Mouse (Mus musculus) hindbrain, embryonic 12.5 days (tissue): Measurements from ENCODE around the gene Smim27. TPM values are rescaled to one million over a fixed set of nuclear protein-coding genes. Genes with fewer than 3 reads are reported as not detected.

Experiments used
- ATAC-seq: fragments of 200-750 bp; cut with Nextera tagmentation; 2 replicates; pipeline ENCODE4 v1.8.0; 2017; ENCODE audit warnings: moderate TSS enrichment; ENCODE audit not compliant: low FRiP score
- H3K27ac ChIP-seq: fragments of 300-500 bp; sonication (generic); 2 replicates; pipeline ENCODE4 v1.5.1; 2016; ENCODE audit warnings: mild to moderate bottlenecking
- H3K27me3 ChIP-seq: fragments of 300-500 bp; sonication (generic); 2 replicates; pipeline ENCODE4 v1.6.1; 2016; ENCODE audit warnings: mild to moderate bottlenecking
- H3K36me3 ChIP-seq: fragments of 300-500 bp; sonication (generic); 2 replicates; pipeline ENCODE4 v1.6.1; 2016; ENCODE audit warnings: mild to moderate bottlenecking
- H3K4me1 ChIP-seq: fragments of 300-500 bp; sonication (generic); 2 replicates; pipeline ENCODE4 v1.6.1; 2016
- H3K4me2 ChIP-seq: fragments of 300-500 bp; sonication (generic); replicated peaks from 2 replicates; pipeline ENCODE4 v1.6.1; 2016; ENCODE audit warnings: mild to moderate bottlenecking
- H3K4me3 ChIP-seq: fragments of 300-500 bp; sonication (generic); 2 replicates; pipeline ENCODE4 v1.5.1; 2016; ENCODE audit warnings: mild to moderate bottlenecking
- H3K9ac ChIP-seq: fragments of 300-500 bp; sonication (generic); 2 replicates; pipeline ENCODE4 v1.6.1; 2016; ENCODE audit warnings: mild to moderate bottlenecking, moderate library complexity
- H3K9me3 ChIP-seq: fragments of 300-500 bp; sonication (generic); replicated peaks from 2 replicates; pipeline ENCODE4 v1.6.1; 2016; ENCODE audit warnings: mild to moderate bottlenecking
- WGBS: fragments of 180-500 bp; shearing (Covaris S2); methylation state at CpG from one replicate; pipeline ENCODE4 v1.1.7; 2016; 5-methylcytosine and 5-hydroxymethylcytosine counted together
- polyA plus RNA-seq: library from polyadenylated mRNA; unstranded; fragments of >200 nt; fragmentation: Nextera tagmentation; extraction: Ambion mirVana; gene quantifications from 2 replicates; pipeline ENCODE4 v1.2.1, GENCODE M21; 2016

The Smim27 gene
- 23.6 TPM in 2 replicates for polyA plus RNA-seq

- Histone ChIP-seq H3K4me1 (peaks cover 18% of the 10 kb centered on the region), H3K9me3 (no peaks in the 10 kb centered on the region), H3K4me2 (peak within 1 kb of the TSS; percentile 82), H3K9ac (peak within 1 kb of the TSS; percentile 82), H3K27me3 (no peaks in the 10 kb centered on the region), H3K36me3 (peaks cover 18% of the 10 kb centered on the region), H3K4me3 (peak within 1 kb of the TSS; percentile 79), H3K27ac (peak within 1 kb of the TSS; percentile 94)
- 0% methylated on average over 38 of the region's 38 CpGs for WGBS
- peak; percentile 95 for ATAC-seq
These were observed at the start of gene Smim27, which contains the start of gene Topors for GRCm38 (mm10) chr4:40269430-40270032. Gene Smim27, plus strand, starts transcription at chr4:40269579. Gene Topors, minus strand, starts transcription at chr4:40269850.

- 18% methylated on average over 12 of the region's 12 CpGs for WGBS
- no peak for ATAC-seq
- H3K4me1 ChIP-seq: 0 out of 2 replicates have a peak, but pooled peaks cover 5% of the 10 kb centered on the region
- no peak overlapping the region for H3K9ac ChIP-seq
- H3K27me3 ChIP-seq: peaks cover 2% of the 10 kb centered on the region; the same call in 1 of the 2 replicates
- H3K27ac ChIP-seq: no peak overlapping the region
- no peaks in the 10 kb centered on the region for H3K9me3 ChIP-seq
- H3K36me3 ChIP-seq: no peaks in the 10 kb centered on the region
- H3K4me2 ChIP-seq: peak overlapping the region; percentile 19; the same call in 1 of the 2 replicates
- no peak overlapping the region for H3K4me3 ChIP-seq
These were observed 48.9 kb upstream of the Smim27 start for GRCm38 (mm10) chr4:40220437-40220836.

GRCm38 (mm10) chr4:40221004-40221760 lies 48.2 kb upstream of the Smim27 start:
- H3K4me2 ChIP-seq: peak overlapping the region; percentile 19; the same call in 1 of the 2 replicates
- no peak for ATAC-seq

GRCm38 (mm10) chr4:40221876-40222585 lies 47.3 kb upstream of the Smim27 start:
- H3K4me2 ChIP-seq: no peak overlapping the region
- H3K27me3 ChIP-seq: peaks cover 2% of the 10 kb centered on the region; the same call in 1 of the 2 replicates
- no peaks in the 10 kb centered on the region for H3K9me3 ChIP-seq
- WGBS: 43% methylated on average over 21 of the region's 21 CpGs
- H3K27ac ChIP-seq: no peak overlapping the region
- no peak overlapping the region for H3K9ac ChIP-seq
- 0 out of 2 replicates have a peak, but pooled peaks cover 5% of the 10 kb centered on the region for H3K4me1 ChIP-seq
- H3K36me3 ChIP-seq: no peaks in the 10 kb centered on the region
- ATAC-seq: no peak
- H3K4me3 ChIP-seq: no peak overlapping the region

More at GRCm38 (mm10) chr4:40221004-40221760, 48.2 kb upstream of the Smim27 start:
- H3K9me3 ChIP-seq: no peaks in the 10 kb centered on the region
- no peak overlapping the region for H3K9ac ChIP-seq
- no peaks in the 10 kb centered on the region for H3K36me3 ChIP-seq
- no peak overlapping the region for H3K4me3 ChIP-seq
- H3K4me1 ChIP-seq: 0 out of 2 replicates have a peak, but pooled peaks cover 5% of the 10 kb centered on the region
- H3K27me3 ChIP-seq: peaks cover 2% of the 10 kb centered on the region; the same call in 1 of the 2 replicates
- no peak overlapping the region for H3K27ac ChIP-seq
- 33% methylated on average over 14 of the region's 14 CpGs for WGBS

GRCm38 (mm10) chr4:40226095-40226494 lies 43.3 kb upstream of the Smim27 start:
- ATAC-seq: no peak
- H3K9ac ChIP-seq: no peak overlapping the region
- no peaks in the 10 kb centered on the region for H3K4me1 ChIP-seq
- H3K27me3 ChIP-seq: no peaks in the 10 kb centered on the region; the same call in 1 of the 2 replicates
- no peaks in the 10 kb centered on the region for H3K9me3 ChIP-seq
- no peak overlapping the region for H3K4me3 ChIP-seq
- H3K4me2 ChIP-seq: no peak overlapping the region
- no peak overlapping the region for H3K27ac ChIP-seq
- WGBS: 79% methylated on average over 5 of the region's 5 CpGs
- no peaks in the 10 kb centered on the region for H3K36me3 ChIP-seq

GRCm38 (mm10) chr4:40227131-40227530 lies 42.2 kb upstream of the Smim27 start:
- no peak overlapping the region for H3K9ac ChIP-seq
- H3K27me3 ChIP-seq: no peaks in the 10 kb centered on the region
- no peaks in the 10 kb centered on the region for H3K36me3 ChIP-seq
- ATAC-seq: no peak
- WGBS: 90% methylated on average over 11 of the region's 11 CpGs
- no peak overlapping the region for H3K27ac ChIP-seq
- H3K4me3 ChIP-seq: no peak overlapping the region
- H3K9me3 ChIP-seq: no peaks in the 10 kb centered on the region
- H3K4me2 ChIP-seq: no peak overlapping the region
- no peaks in the 10 kb centered on the region for H3K4me1 ChIP-seq

GRCm38 (mm10) chr4:40227886-40228285 lies 41.5 kb upstream of the Smim27 start:
- no peaks in the 10 kb centered on the region for H3K36me3 ChIP-seq
- WGBS: 89% methylated on average over 7 of the region's 7 CpGs
- no peak overlapping the region for H3K27ac ChIP-seq
- no peaks in the 10 kb centered on the region for H3K27me3 ChIP-seq
- H3K4me3 ChIP-seq: no peak overlapping the region
- no peak for ATAC-seq
- H3K4me1 ChIP-seq: no peaks in the 10 kb centered on the region
- no peaks in the 10 kb centered on the region for H3K9me3 ChIP-seq
- no peak overlapping the region for H3K4me2 ChIP-seq
- H3K9ac ChIP-seq: no peak overlapping the region

- no peaks in the 10 kb centered on the region for H3K27me3 ChIP-seq
- no peaks in the 10 kb centered on the region for H3K4me1 ChIP-seq
- H3K27ac ChIP-seq: no peak overlapping the region
- 95% methylated on average over 6 of the region's 6 CpGs for WGBS
- no peak overlapping the region for H3K4me3 ChIP-seq
- no peaks in the 10 kb centered on the region for H3K9me3 ChIP-seq
- no peaks in the 10 kb centered on the region for H3K36me3 ChIP-seq
- ATAC-seq: no peak
- no peak overlapping the region for H3K4me2 ChIP-seq
- H3K9ac ChIP-seq: no peak overlapping the region
These were observed 39.7 kb upstream of the Smim27 start for GRCm38 (mm10) chr4:40229723-40230122.

GRCm38 (mm10) chr4:40233062-40233664 lies 36.2 kb upstream of the Smim27 start:
- Histone ChIP-seq H3K9ac (no peak overlapping the region), H3K27ac (no peak overlapping the region), H3K4me3 (no peak overlapping the region), H3K4me1 (no peaks in the 10 kb centered on the region), H3K36me3 (no peaks in the 10 kb centered on the region), H3K9me3 (no peaks in the 10 kb centered on the region), H3K27me3 (no peaks in the 10 kb centered on the region), H3K4me2 (no peak overlapping the region)
- 94% methylated on average over 7 of the region's 7 CpGs for WGBS
- no peak for ATAC-seq

- Histone ChIP-seq H3K9ac (no peak overlapping the region), H3K27me3 (no peaks in the 10 kb centered on the region), H3K36me3 (no peaks in the 10 kb centered on the region), H3K4me1 (peaks cover 8% of the 10 kb centered on the region), H3K4me2 (no peak overlapping the region), H3K4me3 (no peak overlapping the region), H3K27ac (no peak overlapping the region), H3K9me3 (no peaks in the 10 kb centered on the region)
- WGBS: 71% methylated on average over 6 of the region's 6 CpGs
- ATAC-seq: no peak
These were observed 35.1 kb upstream of the Smim27 start for GRCm38 (mm10) chr4:40234256-40234655.

GRCm38 (mm10) chr4:40236829-40237228 lies 32.5 kb upstream of the Smim27 start:
- no peak overlapping the region for H3K9ac ChIP-seq
- H3K4me2 ChIP-seq: no peak overlapping the region
- H3K36me3 ChIP-seq: no peaks in the 10 kb centered on the region
- 91% methylated on average over 4 of the region's 4 CpGs for WGBS
- no peak overlapping the region for H3K27ac ChIP-seq
- no peaks in the 10 kb centered on the region for H3K27me3 ChIP-seq
- no peaks in the 10 kb centered on the region for H3K9me3 ChIP-seq
- ATAC-seq: no peak
- H3K4me3 ChIP-seq: no peak overlapping the region
- H3K4me1 ChIP-seq: peaks cover 14% of the 10 kb centered on the region
